In genomic region chr8:105810245-105810786, GRCm38 (mm10) we compare ENCODE assay signal across 13 mouse cellular contexts. TPM values are rescaled to one million over a fixed set of nuclear protein-coding genes. Genes with fewer than 3 reads are reported as not detected.
DNase-seq lines count a peak whose midpoint lies in the region; ATAC-seq lines count a peak whose summit lies in the region.
"Had no signal": no experiment of that assay in that cellular context is flagged by ENCODE, and none has a peak within 500 bp of the region (broad histone marks: within the 10 kb centered on the region; RNA-seq: fewer than 3 reads in every experiment).

No protein-coding gene starts in this region.

- H3K4me1 ChIP-seq in heart, embryonic 15.5 days (replicated peaks): peaks cover 24% of the 10 kb centered on the region
- H3K4me1 ChIP-seq in liver, embryonic 15.5 days (replicated peaks): peaks cover 92% of the 10 kb centered on the region
- no peaks in the 10 kb centered on the region for H3K4me1 ChIP-seq in forebrain, embryonic 15.5 days
- H3K4me1 ChIP-seq: forebrain, embryonic 12.5 days; midbrain, embryonic 12.5 days had no signal

- WGBS in heart, embryonic 15.5 days: 80% methylated on average over 6 of the region's 6 CpGs
- 40% methylated on average over 6 of the region's 6 CpGs for WGBS in liver, embryonic 15.5 days (ENCODE audit: insufficient replicate concordance)
- 88% methylated on average over 6 of the region's 6 CpGs for WGBS in forebrain, embryonic 15.5 days

- H3K4me3 ChIP-seq in heart, embryonic 15.5 days: no peak overlapping the region
- peak overlapping the region; percentile 23 for H3K4me3 ChIP-seq in liver, embryonic 15.5 days (replicated peaks)
- no peak overlapping the region for H3K4me3 ChIP-seq in forebrain, embryonic 15.5 days
- H3K4me3 ChIP-seq: forebrain, embryonic 12.5 days; limb, embryonic 15.5 days; midbrain, embryonic 12.5 days had no signal

- intact Hi-C loops in left cerebral cortex, postnatal 14 days (cut with DNase I): no loop called here

- H3K9me3 ChIP-seq in heart, embryonic 15.5 days (replicated peaks): no peaks in the 10 kb centered on the region
- H3K9me3 ChIP-seq in liver, embryonic 15.5 days (replicated peaks): no peaks in the 10 kb centered on the region
- H3K9me3 ChIP-seq in forebrain, embryonic 15.5 days: no peaks in the 10 kb centered on the region
- H3K9me3 ChIP-seq: forebrain, embryonic 12.5 days; limb, embryonic 15.5 days; midbrain, embryonic 12.5 days had no signal

- no peak for DNase-seq in heart, adult 18-20 months
- DNase-seq in A20 (ENCODE audit: low read depth, low spot score) (peak; percentile 84), MEL-GATA-1-ER (ENCODE audit: extremely low read depth, low read depth) (peak; percentile 60)
- no peak for DNase-seq in left cerebral cortex, postnatal 14 days (ENCODE audit: low spot score in 2 of 2)
- DNase-seq in urinary bladder, adult 18-20 months (ENCODE audit: low spot score in 2 of 2): no peak
- DNase-seq: heart, adult 11 months had no signal

- 0 out of 2 replicates have a peak overlapping the region, but pooled peaks have one; percentile 35 for H3K27ac ChIP-seq in heart, embryonic 15.5 days
- H3K27ac ChIP-seq in liver, embryonic 15.5 days (replicated peaks): peak overlapping the region; percentile 82
- no peak overlapping the region for H3K27ac ChIP-seq in forebrain, embryonic 15.5 days (replicated peaks)
- H3K27ac ChIP-seq: forebrain, embryonic 12.5 days; limb, embryonic 15.5 days; midbrain, embryonic 12.5 days had no signal

- ATAC-seq in heart, embryonic 15.5 days (replicated peaks; ENCODE audit: insufficient number of reproducible peaks, insufficient read depth, low FRiP score, low read depth): no peak
- ATAC-seq in liver, embryonic 15.5 days (ENCODE audit: insufficient read depth): no peak
- ATAC-seq in forebrain, embryonic 15.5 days (replicated peaks): no peak

- no peaks in the 10 kb centered on the region for H3K27me3 ChIP-seq in heart, embryonic 15.5 days
- no peaks in the 10 kb centered on the region for H3K27me3 ChIP-seq in liver, embryonic 15.5 days
- H3K27me3 ChIP-seq in forebrain, embryonic 15.5 days: no peaks in the 10 kb centered on the region
- H3K27me3 ChIP-seq: forebrain, embryonic 12.5 days; limb, embryonic 15.5 days; midbrain, embryonic 12.5 days had no signal

- no peak overlapping the region for H3K4me2 ChIP-seq in heart, embryonic 15.5 days
- H3K4me2 ChIP-seq in liver, embryonic 15.5 days: peak overlapping the region; percentile 53
- H3K4me2 ChIP-seq in forebrain, embryonic 15.5 days (replicated peaks): no peak overlapping the region
- H3K4me2 ChIP-seq: forebrain, embryonic 12.5 days; limb, embryonic 15.5 days; midbrain, embryonic 12.5 days had no signal

- no peak overlapping the region for H3K9ac ChIP-seq in heart, embryonic 15.5 days
- peak overlapping the region; percentile 15; the same call in 1 of the 2 replicates for H3K9ac ChIP-seq in liver, embryonic 15.5 days
- no peak overlapping the region for H3K9ac ChIP-seq in forebrain, embryonic 15.5 days (replicated peaks)
- H3K9ac ChIP-seq: forebrain, embryonic 12.5 days; limb, embryonic 15.5 days; midbrain, embryonic 12.5 days had no signal

- 0 out of 2 replicates have a peak, but pooled peaks cover under 1% of the 10 kb centered on the region for H3K36me3 ChIP-seq in heart, embryonic 15.5 days
- H3K36me3 ChIP-seq in liver, embryonic 15.5 days (replicated peaks): peaks cover 92% of the 10 kb centered on the region
- peaks cover under 1% of the 10 kb centered on the region for H3K36me3 ChIP-seq in forebrain, embryonic 15.5 days

RNA-seq across cellular contexts. Expression of gene Ranbp10, which starts 16.8 kb away (rescaled TPM):
- polyA plus RNA-seq in heart, embryonic 15.5 days (2015; fragmentation: Nextera tagmentation; extraction: Ambion mirVana): 8.1 and 11.0 TPM in 2 replicates
- 10 to 100 TPM; 18.1 to 18.6 TPM for total RNA-seq in heart, adult 18-20 months (2021)
- polyA plus RNA-seq in liver, embryonic 15.5 days (2015; fragmentation: Nextera tagmentation; extraction: Ambion mirVana): 45.0 and 52.2 TPM in 2 replicates
- 11.8 and 13.9 TPM in 2 replicates for polyA plus RNA-seq in forebrain, embryonic 15.5 days (2015; fragmentation: Nextera tagmentation; extraction: Ambion mirVana)
- total RNA-seq in left cerebral cortex, postnatal 14 days (2021): 10 to 100 TPM; 24.6 to 26.4 TPM

RNA-seq across cellular contexts. Expression of gene Tsnaxip1, which starts 17.2 kb away (rescaled TPM):
- polyA plus RNA-seq in heart, embryonic 15.5 days (2015; fragmentation: Nextera tagmentation; extraction: Ambion mirVana): 0.06 and 0.29 TPM in 2 replicates
- total RNA-seq in heart, adult 18-20 months (2021): not detected
- 0.07 and 0.22 TPM in 2 replicates for polyA plus RNA-seq in liver, embryonic 15.5 days (2015; fragmentation: Nextera tagmentation; extraction: Ambion mirVana)
- 0.61 and 0.84 TPM in 2 replicates for polyA plus RNA-seq in forebrain, embryonic 15.5 days (2015; fragmentation: Nextera tagmentation; extraction: Ambion mirVana)
- under 1 TPM in 1 of 2 experiments, not detected in 1; 0.18 TPM for total RNA-seq in left cerebral cortex, postnatal 14 days (2021)
- polyA plus RNA-seq: intestine, embryonic 14.5 days had no signal

RNA-seq across cellular contexts. Expression of gene Cenpt, which starts 42.8 kb away (rescaled TPM):
- 30.1 and 36.8 TPM in 2 replicates for polyA plus RNA-seq in heart, embryonic 15.5 days (2015; fragmentation: Nextera tagmentation; extraction: Ambion mirVana)
- total RNA-seq in heart, adult 18-20 months (2021): 1 to 10 TPM; 2.2 to 2.5 TPM
- polyA plus RNA-seq in liver, embryonic 15.5 days (2015; fragmentation: Nextera tagmentation; extraction: Ambion mirVana): 20.3 and 22.7 TPM in 2 replicates
- 65.0 and 66.4 TPM in 2 replicates for polyA plus RNA-seq in forebrain, embryonic 15.5 days (2015; fragmentation: Nextera tagmentation; extraction: Ambion mirVana)
- total RNA-seq in left cerebral cortex, postnatal 14 days (2021): 10 to 100 TPM; 17.6 to 17.7 TPM

RNA-seq across cellular contexts. Expression of gene Thap11, which starts 44.6 kb away (rescaled TPM):
- polyA plus RNA-seq in heart, embryonic 15.5 days (2015; fragmentation: Nextera tagmentation; extraction: Ambion mirVana): 44.7 and 52.5 TPM in 2 replicates
- 10 to 100 TPM; 27.5 to 27.8 TPM for total RNA-seq in heart, adult 18-20 months (2021)
- 31.5 and 32.2 TPM in 2 replicates for polyA plus RNA-seq in liver, embryonic 15.5 days (2015; fragmentation: Nextera tagmentation; extraction: Ambion mirVana)
- polyA plus RNA-seq in forebrain, embryonic 15.5 days (2015; fragmentation: Nextera tagmentation; extraction: Ambion mirVana): 70.5 and 73.6 TPM in 2 replicates
- total RNA-seq in left cerebral cortex, postnatal 14 days (2021): 10 to 100 TPM; 34.7 to 38.5 TPM

RNA-seq across cellular contexts. Expression of gene Nutf2, which starts 50.1 kb away (rescaled TPM):
- polyA plus RNA-seq in heart, embryonic 15.5 days (2015; fragmentation: Nextera tagmentation; extraction: Ambion mirVana): 154 and 173 TPM in 2 replicates
- total RNA-seq in heart, adult 18-20 months (2021): 10 to 100 TPM; 27.0 to 43.8 TPM
- polyA plus RNA-seq in liver, embryonic 15.5 days (2015; fragmentation: Nextera tagmentation; extraction: Ambion mirVana): 85.2 and 94.1 TPM in 2 replicates
- 189 and 218 TPM in 2 replicates for polyA plus RNA-seq in forebrain, embryonic 15.5 days (2015; fragmentation: Nextera tagmentation; extraction: Ambion mirVana)
- 10 to 100 TPM; 33.4 to 35.9 TPM for total RNA-seq in left cerebral cortex, postnatal 14 days (2021)

Comparison
In these comparisons a context has a peak if more than half of its experiments do, and no peak if none do; other contexts are left out.
1. DNase-seq: peak in A20 (single experiment) and MEL-GATA-1-ER (single experiment); none in heart, adult 18-20 months (0 of 2), left cerebral cortex, postnatal 14 days (0 of 2) and urinary bladder, adult 18-20 months (0 of 2).